Comparison of ENCODE assay signal across 11 mouse cellular contexts in the genomic region with DNA sequence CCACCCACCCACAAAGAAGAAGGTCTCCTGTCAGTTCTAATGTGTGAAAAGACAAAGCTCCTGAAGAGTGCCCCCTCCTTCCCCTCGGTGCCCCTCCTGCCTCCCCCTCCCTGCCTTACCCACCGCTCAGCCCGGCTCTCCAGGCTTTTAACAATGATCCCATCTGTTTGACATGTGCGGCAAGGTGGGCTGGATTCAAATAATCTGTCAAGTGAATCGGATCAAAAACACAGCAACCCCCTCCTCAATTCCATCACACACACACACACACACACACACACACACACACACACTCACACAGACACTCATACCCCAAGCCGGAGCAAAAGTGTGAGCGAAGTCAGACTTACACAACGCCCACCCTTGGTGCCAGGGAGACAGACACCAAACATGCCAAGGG. TPM values are rescaled to one million over a fixed set of nuclear protein-coding genes. Genes with fewer than 3 reads are reported as not detected.
DNase-seq lines count a peak whose midpoint lies in the region; ATAC-seq lines count a peak whose summit lies in the region.
"Had no signal": no experiment of that assay in that cellular context is flagged by ENCODE, and none has a peak within 500 bp of the region (broad histone marks: within the 10 kb centered on the region; RNA-seq: fewer than 3 reads in every experiment).

No protein-coding gene starts in this region.

- no peak overlapping the region; the same call in 1 of the 2 replicates for H3K4me3 ChIP-seq in heart, embryonic 10.5 days
- no peak overlapping the region for H3K4me3 ChIP-seq in neural tube, embryonic 11.5 days (ENCODE audit: low read depth, low read length)
- peak overlapping the region; percentile 23; the same call in 1 of the 2 replicates for H3K4me3 ChIP-seq in midbrain, embryonic 10.5 days
- no peak overlapping the region for H3K4me3 ChIP-seq in intestine, embryonic 16.5 days (ENCODE audit: low read length)
- H3K4me3 ChIP-seq: erythroblast, embryonic 14.5 days had no signal

- H3K27ac ChIP-seq in heart, embryonic 10.5 days = no peak overlapping the region
- H3K27ac ChIP-seq in neural tube, embryonic 11.5 days (ENCODE audit: low read depth, low read length) = no peak overlapping the region
- H3K27ac ChIP-seq in midbrain, embryonic 10.5 days (replicated peaks) = peak overlapping the region; percentile 63
- no peak overlapping the region for H3K27ac ChIP-seq in intestine, embryonic 16.5 days (ENCODE audit: low read length)

- no peaks in the 10 kb centered on the region for H3K9me3 ChIP-seq in heart, embryonic 10.5 days
- H3K9me3 ChIP-seq in neural tube, embryonic 11.5 days (ENCODE audit: control insufficient read depth, low read length) = no peaks in the 10 kb centered on the region
- H3K9me3 ChIP-seq in midbrain, embryonic 10.5 days (replicated peaks) = no peaks in the 10 kb centered on the region
- no peaks in the 10 kb centered on the region for H3K9me3 ChIP-seq in intestine, embryonic 16.5 days (ENCODE audit: control insufficient read depth, low read length)

- H3K4me1 ChIP-seq in heart, embryonic 10.5 days = peaks cover 9% of the 10 kb centered on the region
- H3K4me1 ChIP-seq in neural tube, embryonic 11.5 days (ENCODE audit: control insufficient read depth, insufficient read depth, low read length) = 0 out of 2 replicates have a peak, but pooled peaks cover 3% of the 10 kb centered on the region
- peaks cover 38% of the 10 kb centered on the region for H3K4me1 ChIP-seq in midbrain, embryonic 10.5 days
- H3K4me1 ChIP-seq in intestine, embryonic 16.5 days (ENCODE audit: control insufficient read depth, insufficient read depth, low read length) = no peaks in the 10 kb centered on the region

- no peak overlapping the region for H3K4me2 ChIP-seq in neural tube, embryonic 11.5 days (ENCODE audit: low read depth)
- no peak overlapping the region; the same call in 1 of the 2 replicates for H3K4me2 ChIP-seq in intestine, embryonic 16.5 days (ENCODE audit: low read depth, low read length)

- WGBS in heart, embryonic 10.5 days = 28% methylated on average over 8 of the region's 8 CpGs
- 30% methylated on average over 8 of the region's 8 CpGs for WGBS in neural tube, embryonic 11.5 days
- 28% methylated on average over 8 of the region's 8 CpGs for WGBS in midbrain, embryonic 10.5 days
- WGBS in intestine, embryonic 16.5 days = 25% methylated on average over 8 of the region's 8 CpGs

- H3K27me3 ChIP-seq in heart, embryonic 10.5 days (ENCODE audit: insufficient read depth, poor library complexity, severe bottlenecking) = 0 out of 2 replicates have a peak, but pooled peaks cover 4% of the 10 kb centered on the region
- H3K27me3 ChIP-seq in neural tube, embryonic 11.5 days (ENCODE audit: control insufficient read depth, insufficient read depth, low read length) = no peaks in the 10 kb centered on the region
- H3K27me3 ChIP-seq in midbrain, embryonic 10.5 days (ENCODE audit: low read depth, poor library complexity, severe bottlenecking) = peaks cover 13% of the 10 kb centered on the region; the same call in 1 of the 2 replicates
- no peaks in the 10 kb centered on the region for H3K27me3 ChIP-seq in intestine, embryonic 16.5 days (replicated peaks; ENCODE audit: control insufficient read depth, insufficient read depth, low read length)

- no peaks in the 10 kb centered on the region for H3K36me3 ChIP-seq in heart, embryonic 10.5 days
- H3K36me3 ChIP-seq in neural tube, embryonic 11.5 days (ENCODE audit: control insufficient read depth, insufficient read depth, low read length) = no peaks in the 10 kb centered on the region
- no peaks in the 10 kb centered on the region for H3K36me3 ChIP-seq in midbrain, embryonic 10.5 days
- H3K36me3 ChIP-seq in intestine, embryonic 16.5 days (ENCODE audit: control insufficient read depth, insufficient read depth, low read length) = no peaks in the 10 kb centered on the region

- intact Hi-C loops in heart, postnatal 14 days (cut with DNase I) = no loop called here

- no peak overlapping the region for H3K9ac ChIP-seq in neural tube, embryonic 11.5 days (ENCODE audit: low read length)
- no peak overlapping the region for H3K9ac ChIP-seq in intestine, embryonic 16.5 days (ENCODE audit: low read depth, low read length)

- DNase-seq in heart, embryonic 10.5 days (ENCODE audit: low spot score) = peak; percentile 53
- DNase-seq in heart, postnatal 14 days = no peak
- peak; percentile 14 for DNase-seq in neural tube, embryonic 11.5 days (ENCODE audit: low spot score)
- no peak for DNase-seq in neural tube, embryonic 10.5 days (ENCODE audit: extremely low spot score, low spot score)
- DNase-seq in midbrain, embryonic 10.5 days (ENCODE audit: low spot score) = no peak
- DNase-seq in cerebellum, postnatal 14 days = no peak

- ATAC-seq in neural tube, embryonic 11.5 days (ENCODE audit: insufficient read depth, low FRiP score, low TSS enrichment) = peak; percentile 51; the same call in 1 of the 2 replicates
- ATAC-seq in megakaryocyte-erythroid progenitor cell, adult 5-6 weeks (replicated peaks; ENCODE audit: low FRiP score, low TSS enrichment, poor library complexity, severe bottlenecking) = no peak
- no peak for ATAC-seq in intestine, embryonic 16.5 days
- ATAC-seq: inflammation-experienced regulatory T-cells, adult 6 months; Patski had no signal

RNA-seq across cellular contexts. Expression of gene Pappa2, which starts 19.7 kb away (rescaled TPM):
- polyA plus RNA-seq in heart, embryonic 10.5 days (2016; fragmentation: Nextera tagmentation; extraction: Ambion mirVana) = 0.22 TPM in 1 of 2 replicates, not detected in the other
- under 1 TPM; 0.34 to 0.41 TPM for total RNA-seq in heart, postnatal 14 days (2021)
- polyA plus RNA-seq in neural tube, embryonic 11.5 days (2014; fragmentation: Nextera tagmentation; extraction: Ambion mirVana) = 3.9 and 4.6 TPM in 2 replicates
- polyA plus RNA-seq in midbrain, embryonic 10.5 days (2016; fragmentation: Nextera tagmentation; extraction: Ambion mirVana) = 1.1 and 1.6 TPM in 2 replicates
- not detected in 2 replicates for total RNA-seq in megakaryocyte-erythroid progenitor cell, adult 5-6 weeks (2014; fragmentation: Nextera tagmentation)
- total RNA-seq in megakaryocyte-erythroid progenitor cell, adult 5-6 weeks (2017) = not detected in 2 replicates
- polyA plus RNA-seq in intestine, embryonic 16.5 days (2015; fragmentation: Nextera tagmentation; extraction: Ambion mirVana) = 0.05 TPM in 2 replicates
- polyA plus RNA-seq: erythroblast, embryonic 14.5 days; inflammation-experienced regulatory T-cells, adult 6 months had no signal

Comparison
In these comparisons a context has a peak if more than half of its experiments do, and no peak if none do; other contexts are left out.
1. DNase-seq: peak in heart, embryonic 10.5 days (single experiment) and neural tube, embryonic 11.5 days (single experiment); none in heart, postnatal 14 days (0 of 2), neural tube, embryonic 10.5 days (single experiment), midbrain, embryonic 10.5 days (single experiment) and cerebellum, postnatal 14 days (0 of 2).